Mouse (Mus musculus): ENCODE measurements around the gene Mns1.
"Not testable (repeated sequence)": the region's sequence is repeated elsewhere in the genome, so short reads cannot be mapped to it uniquely, and the experiment has no call there.

Gene Mns1

DNA sequence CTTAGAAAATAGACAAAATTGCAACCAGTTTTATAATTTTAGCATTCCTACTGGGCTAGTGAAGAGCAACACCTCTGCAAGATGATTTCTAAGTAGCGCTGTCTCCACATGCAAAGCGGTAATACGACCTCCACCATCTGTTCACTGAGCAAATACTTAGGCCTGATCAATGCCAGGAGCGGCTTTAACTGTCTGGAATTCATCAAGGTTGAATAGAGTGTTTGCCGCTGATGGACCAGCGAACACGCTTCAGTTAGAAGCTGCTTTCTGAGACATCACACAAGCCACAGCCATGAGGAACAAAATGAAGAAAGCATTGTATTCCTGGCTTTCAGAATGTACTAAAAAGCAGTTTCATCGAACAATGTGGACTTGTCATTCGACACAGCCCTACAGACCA lies 2.9 kb upstream of the Mns1 start:
- DNase-seq: no peak

GRCm38 (mm10) chr9:72438749-72439148 lies 938 bp downstream of the Mns1 start:
- no peak for DNase-seq

- no peak for DNase-seq
These were observed 2.5 kb downstream of the Mns1 start for GRCm38 (mm10) chr9:72440358-72440757.

DNA sequence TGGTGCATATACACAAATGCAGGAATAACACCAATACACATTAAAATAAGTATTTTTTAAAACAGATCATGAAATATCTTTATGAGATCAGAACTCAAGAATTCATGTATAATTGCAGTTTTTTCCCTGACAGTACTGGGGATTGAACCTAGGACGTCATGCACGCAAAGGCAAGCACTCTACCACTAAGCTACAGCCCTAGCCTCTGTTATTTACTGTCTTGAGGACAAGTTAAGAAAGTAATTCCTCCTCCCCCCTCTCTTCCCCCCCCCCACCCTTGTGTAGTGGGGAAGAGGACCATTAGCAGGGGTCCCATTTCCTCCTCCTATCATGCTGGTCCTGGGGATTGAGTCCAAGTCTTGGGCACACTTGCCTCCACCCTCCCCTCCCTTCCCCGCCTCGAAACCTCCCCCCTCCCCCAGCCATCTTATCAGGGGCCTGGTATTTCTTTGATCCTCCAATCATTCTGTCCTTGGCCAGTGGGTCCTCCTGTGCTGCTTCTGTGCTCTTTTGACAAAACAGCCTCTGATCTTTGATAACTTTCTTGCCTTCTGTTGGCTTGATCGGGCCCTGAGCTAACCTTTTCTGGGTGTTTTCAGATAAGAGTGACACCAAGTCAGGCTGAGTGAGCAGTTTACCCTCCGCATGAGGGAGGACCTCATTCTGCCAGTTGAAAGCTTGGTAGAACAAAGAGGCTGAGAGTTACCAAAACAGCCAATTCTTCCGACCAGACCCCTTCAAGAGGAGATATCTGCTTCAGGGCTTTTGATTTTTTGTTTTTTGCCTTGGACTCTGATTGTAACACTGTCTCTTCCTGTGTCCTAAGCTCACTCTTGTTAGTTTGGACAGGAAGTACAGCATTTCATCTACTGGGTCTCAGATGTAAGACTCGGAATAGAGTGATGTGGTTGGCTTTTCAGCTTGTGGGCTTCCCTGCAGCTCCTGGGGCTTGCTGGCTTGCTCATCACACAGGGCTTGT lies 3.4 kb downstream of the Mns1 start:
- no peak for DNase-seq

DNA sequence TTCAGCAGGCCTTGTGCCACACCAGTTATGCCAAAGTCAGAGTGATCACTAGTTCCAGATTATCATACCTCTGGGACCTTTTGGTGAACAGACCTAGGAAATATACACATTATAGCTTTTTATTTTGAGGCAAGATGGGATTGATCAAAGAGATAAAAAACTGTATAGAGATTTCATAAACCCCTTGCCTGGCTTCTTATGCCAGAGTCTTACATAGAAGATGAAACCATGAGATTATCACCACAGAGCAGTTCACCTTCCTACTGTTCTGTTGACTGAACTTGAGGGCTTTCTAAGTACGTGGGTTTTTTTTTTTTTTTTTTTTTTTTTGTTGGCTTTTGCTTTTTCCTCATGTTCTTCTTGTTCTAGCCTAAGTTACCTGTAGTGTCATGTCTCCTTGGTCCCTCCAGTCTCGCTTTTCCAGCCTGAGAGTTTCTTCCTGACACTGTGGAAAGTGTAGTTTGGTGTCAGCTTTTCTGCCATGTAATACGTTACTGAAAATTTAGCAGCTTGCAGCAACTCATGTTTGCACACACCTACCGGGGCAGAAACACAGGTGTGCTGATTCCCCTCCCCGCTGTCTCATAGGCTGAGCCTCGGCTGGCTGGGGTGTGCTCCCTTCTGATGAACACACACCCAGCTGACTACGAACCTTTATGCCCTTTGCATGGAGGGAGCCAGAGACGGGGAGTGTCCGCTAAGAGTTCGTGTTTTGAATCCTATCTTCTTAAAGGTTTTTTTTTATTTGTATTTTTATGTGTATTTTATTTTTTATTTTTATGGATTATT lies 4.3 kb downstream of the Mns1 start:
- DNase-seq: no peak

DNA sequence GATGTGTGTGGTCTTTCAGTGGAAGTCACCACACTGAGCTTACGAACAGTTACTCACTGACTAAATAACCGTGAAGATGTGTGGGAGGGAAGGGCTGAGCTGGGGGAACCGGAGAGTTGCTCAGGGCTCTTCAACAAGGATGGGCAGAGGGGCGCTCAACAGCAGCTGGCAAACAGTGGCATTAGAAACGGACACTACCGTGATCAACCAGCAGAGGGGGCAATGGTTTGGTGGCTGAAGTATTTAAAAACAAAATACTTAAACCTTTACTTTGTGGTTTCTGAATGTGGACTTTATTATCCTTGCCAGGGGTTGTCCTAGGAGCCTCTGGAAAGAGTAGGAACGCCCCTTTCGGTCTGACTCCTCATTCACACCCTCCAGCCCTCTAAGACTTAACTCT lies 10.2 kb downstream of the Mns1 start:
- DNase-seq: peak; percentile 54

DNA sequence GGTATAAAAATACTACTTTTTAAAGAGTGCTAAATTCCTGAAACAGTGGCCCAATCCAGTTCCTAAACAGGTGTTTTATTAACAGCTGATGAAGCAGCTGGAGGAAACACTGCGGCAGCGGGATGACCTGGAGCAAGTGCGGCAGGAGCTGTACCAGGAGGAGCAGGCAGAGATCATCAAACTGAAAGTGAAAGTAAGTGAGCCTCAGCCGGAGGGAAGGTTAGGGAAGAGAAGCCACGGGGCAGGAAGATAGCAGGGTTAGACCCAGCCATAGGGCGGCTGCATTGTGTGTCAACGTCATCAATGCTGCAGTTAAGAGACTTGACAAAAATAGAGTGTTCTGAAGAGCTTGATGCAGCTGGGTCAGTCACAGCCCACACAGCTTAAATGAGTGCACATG lies 11.6 kb downstream of the Mns1 start:
- DNase-seq: peak; percentile 41

DNA sequence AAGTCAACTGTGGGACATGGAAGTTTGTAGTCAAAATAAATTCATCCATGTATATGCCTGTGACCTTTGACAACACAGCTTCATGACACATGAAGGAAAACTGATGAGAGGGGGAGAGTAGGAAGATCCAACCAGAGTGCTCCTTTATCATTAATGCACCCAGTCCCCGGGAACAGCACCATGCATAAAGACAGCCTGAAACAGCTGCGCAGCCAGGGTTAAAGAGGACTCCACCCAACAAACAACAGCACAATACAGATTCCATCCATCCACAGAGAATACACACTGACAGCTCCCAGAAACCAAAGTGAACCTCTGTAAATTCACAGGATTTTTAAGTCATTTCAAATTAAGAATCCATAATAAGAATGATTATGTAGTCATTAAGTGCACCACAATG lies 12.0 kb downstream of the Mns1 start:
- no peak for DNase-seq

GRCm38 (mm10) chr9:72450363-72450762 lies 12.6 kb downstream of the Mns1 start:
- DNase-seq: no peak

DNA sequence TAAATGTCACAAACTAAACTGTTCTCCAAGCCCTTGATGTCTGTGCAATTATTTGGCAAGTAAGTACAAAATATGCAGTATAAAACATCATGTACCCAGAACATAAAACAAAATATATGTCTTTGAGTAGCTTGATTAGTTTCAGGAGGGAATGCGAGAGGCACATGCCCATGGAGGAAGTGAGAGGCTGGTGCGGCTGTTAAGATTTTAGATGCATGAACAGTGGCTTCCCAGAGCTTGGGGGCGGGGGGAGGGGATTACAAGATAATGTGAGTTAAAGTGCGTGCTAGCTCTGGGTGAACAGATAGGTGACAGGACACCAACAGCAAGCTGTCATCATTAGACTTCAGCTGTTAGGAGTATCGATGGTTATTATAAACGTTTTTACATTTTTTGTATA lies 13.3 kb downstream of the Mns1 start:
- no peak for DNase-seq

- not testable (repeated sequence) for DNase-seq
These were observed 16.5 kb downstream of the Mns1 start for GRCm38 (mm10) chr9:72454281-72454680.

DNA sequence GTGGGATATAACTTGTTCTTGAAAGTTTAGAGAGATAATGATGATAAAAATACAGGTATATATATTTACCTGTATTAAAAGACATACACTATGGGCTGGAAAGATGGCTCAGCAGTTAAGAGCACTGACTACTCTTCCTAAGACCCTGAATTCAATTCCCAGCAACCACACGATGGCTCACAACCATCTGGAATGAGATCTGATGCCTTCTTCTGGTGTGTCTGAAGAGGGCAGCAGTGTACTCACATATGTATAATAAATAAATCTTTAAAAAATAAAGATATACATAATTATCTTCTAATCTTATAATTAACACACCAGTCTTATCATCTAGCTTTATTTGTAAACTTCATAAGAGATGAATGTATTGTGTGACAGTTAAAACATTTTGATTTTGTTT lies 18.6 kb downstream of the Mns1 start:
- no peak for DNase-seq

DNA sequence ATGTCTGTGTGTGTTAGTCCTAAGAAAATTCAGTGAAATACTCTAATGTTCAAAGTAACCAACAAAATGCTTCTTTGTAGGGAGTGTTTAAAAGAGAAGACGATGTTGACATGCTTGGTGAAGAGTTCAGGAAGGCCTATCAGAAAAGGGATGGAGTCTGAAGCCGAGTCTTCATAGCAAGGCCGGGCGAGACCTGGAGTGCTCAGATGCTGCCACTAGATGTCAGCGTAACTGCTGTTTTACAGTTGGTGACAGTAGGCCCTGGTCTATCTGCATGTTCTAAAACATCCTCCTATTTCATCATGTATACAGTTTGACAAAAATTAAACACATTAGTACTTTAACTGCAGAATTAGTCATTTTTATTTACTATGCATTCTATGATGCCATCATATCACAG lies 20.4 kb downstream of the Mns1 start:
- peak; percentile 71 for DNase-seq

DNA sequence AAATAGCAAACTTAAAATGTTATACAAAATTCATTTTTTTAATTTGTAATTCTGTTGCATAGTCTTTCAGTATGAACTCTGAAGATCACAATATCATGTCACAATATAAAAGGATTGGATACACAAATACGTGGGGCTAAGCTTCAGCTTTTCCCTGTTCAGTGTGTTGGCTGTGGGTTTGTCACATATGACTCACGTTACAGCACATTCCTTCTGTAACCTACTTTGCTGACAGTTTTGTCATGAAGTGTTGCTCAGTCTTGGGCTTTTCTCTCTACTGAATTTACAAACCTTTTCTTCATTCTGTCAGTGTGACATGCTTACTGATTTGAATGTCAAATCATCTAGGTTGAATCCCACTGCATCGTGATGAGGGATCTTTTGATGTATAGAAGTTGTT lies 21.9 kb downstream of the Mns1 start:
- no peak for DNase-seq

DNA sequence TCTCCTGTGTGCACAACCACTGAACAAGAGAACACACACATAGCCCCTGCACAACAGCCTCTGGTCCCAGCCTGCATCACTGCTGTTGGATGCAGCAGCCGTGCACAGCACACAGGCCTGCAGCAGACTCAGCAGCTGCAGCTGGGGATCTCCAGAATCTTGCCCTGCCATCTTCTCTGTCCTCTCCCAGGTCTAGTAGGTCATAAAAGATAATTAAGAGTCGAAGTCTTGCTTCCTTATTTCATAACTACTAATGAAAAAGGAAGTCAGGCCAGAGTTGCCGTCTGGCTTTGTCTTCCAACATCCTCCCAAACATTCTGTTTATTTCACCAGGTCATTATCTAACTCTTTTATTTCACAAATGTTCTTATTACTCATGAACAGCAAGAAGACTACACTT lies 23.0 kb downstream of the Mns1 start:
- DNase-seq: no peak

GRCm38 (mm10) chr9:72462427-72462826 lies 24.6 kb downstream of the Mns1 start:
- DNase-seq: no peak

- DNase-seq: no peak
These were observed 27.0 kb downstream of the Mns1 start for GRCm38 (mm10) chr9:72464806-72465205.

GRCm38 (mm10) chr9:72465754-72466181 lies 28.0 kb downstream of the Mns1 start:
- DNase-seq: no peak

DNA sequence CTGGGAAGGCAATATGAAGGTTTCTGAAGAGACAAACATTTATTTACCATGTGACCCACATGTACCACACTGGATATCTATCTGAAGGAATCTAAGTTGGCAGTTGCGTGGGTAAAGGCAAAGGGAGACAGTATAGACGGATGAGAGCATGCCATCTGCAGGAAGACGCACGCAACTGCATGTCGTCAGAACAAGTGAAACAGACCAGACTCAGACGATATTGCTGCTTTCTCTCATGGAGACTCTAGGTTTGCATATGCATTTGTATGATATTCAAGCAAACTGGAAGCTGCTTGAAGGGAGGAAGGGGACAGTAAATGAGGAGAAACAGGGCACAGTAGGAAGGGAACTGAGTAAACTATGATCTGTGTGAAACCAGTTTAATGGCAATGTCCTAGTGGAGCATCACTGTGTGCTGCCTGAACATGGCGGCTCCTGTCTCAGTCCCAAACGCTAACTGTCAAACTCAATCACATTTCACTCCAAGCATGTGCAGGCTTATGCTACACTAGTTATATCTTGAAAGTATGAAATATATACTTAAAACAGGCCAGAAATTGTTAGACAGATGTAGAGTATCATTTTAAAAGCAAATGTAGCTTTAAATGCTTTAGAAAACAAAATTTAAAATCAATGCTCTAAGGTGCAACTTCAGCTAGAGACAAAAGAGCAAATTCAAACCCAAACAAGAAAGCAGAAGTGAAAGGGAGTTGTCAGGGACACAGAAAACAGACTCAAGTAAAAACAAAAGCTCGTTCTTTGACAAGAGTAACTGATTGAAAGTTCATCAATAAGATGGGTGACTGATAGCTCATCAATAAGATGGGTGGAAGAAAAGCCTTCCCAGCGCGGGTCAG lies 30.0 kb downstream of the Mns1 start:
- no peak for DNase-seq

DNA sequence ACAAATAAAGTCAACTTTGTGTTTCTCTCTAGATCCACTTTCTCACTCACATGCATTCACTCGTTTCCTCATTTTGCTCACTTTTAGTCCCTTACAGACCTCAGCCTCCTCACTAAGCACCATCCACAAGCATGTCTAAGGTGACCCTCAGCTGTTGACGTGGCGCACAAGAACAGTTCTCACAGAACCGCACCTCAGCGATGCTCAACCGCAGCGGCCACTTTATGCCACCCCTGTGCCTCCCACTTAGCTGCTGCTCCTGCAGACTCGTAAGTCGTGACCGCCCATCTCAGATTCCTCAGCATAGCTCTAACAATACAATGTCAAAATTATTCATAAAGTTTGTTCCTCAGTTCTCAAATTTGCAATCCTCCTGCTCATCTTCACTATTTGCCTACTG lies 30.8 kb downstream of the Mns1 start:
- DNase-seq: no peak

DNA sequence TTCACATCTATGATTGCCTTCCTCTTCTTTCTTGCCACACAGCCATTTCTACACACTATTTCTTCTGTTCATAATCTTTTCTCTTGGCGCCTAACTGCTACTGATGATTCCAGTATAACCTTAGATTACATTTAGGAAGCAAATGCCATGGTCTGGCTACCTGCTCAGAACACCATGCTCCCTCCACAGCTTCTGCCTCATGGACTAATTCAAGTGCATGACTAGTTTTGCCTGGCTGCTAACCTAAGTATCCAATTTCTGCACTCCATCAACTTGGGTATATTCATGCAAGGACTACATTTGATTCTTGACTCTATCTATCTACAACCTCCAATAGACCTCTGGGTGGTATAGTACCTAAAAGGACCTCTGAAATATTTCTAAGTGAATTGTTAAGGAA lies 32.0 kb downstream of the Mns1 start:
- no peak for DNase-seq

GRCm38 (mm10) chr9:72475511-72475910 lies 37.7 kb downstream of the Mns1 start:
- DNase-seq: no peak

GRCm38 (mm10) chr9:72477306-72477705 lies 39.5 kb downstream of the Mns1 start:
- no peak for DNase-seq

Measured in kidney, adult 9 months (tissue).